Mouse (Mus musculus): ENCODE measurements at regions not wholly inside any gene's neighbourhood (a gene's known extent, or its start where the extent isn't known, plus 50 kb on each side); places are given as distances from the start of the nearest gene placed in this dataset.

DNA sequence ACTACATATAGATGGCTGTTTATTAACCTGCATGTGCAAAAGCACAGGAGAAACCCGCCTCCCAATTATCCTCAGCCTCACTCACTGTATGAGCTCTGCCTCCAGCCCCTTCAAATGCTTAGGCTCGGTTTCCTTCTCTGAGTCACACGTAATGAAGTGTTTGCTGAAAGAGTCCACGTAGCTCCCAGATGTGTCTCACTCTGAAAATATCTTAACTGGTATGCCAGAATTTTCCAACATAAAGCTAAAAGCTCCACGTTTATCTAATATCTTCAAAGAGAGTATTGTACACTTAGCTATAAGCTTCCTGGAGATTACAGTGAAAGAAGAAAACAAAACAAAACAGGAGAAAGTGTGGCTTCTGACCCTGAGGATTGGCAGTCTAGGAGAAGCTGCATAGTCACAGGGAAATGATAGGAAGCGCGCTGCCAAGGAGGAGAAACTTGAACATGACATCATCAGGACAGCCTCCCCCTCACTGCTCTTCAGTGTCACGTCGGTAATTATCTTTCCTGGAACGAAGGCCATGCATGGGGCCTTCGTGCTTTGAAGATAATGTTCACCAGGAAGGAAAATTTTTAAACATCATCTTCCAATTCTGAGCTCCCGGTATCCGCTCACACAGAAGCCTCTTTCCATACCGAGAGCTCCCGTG lies 108.3 kb upstream of the L3mbtl4 start:
- Histone ChIP-seq H3K9ac (replicated peaks) (no peak overlapping the region), H3K4me3 (ENCODE audit: insufficient read depth in 1 of 2, low read depth in 2 of 2, low read length in 2 of 2) (no peak overlapping the region), H3K4me2 (ENCODE audit: low read depth) (no peak overlapping the region), H3K27ac (no peak overlapping the region), H3K36me3 (replicated peaks; ENCODE audit: control insufficient read depth, insufficient read depth, low read depth) (no peaks in the 10 kb centered on the region), H3K27me3 (ENCODE audit: control insufficient read depth, insufficient read depth, low read length) (no peaks in the 10 kb centered on the region), H3K9me3 (ENCODE audit: control insufficient read depth, low read length) (no peaks in the 10 kb centered on the region), H3K4me1 (replicated peaks; ENCODE audit: control insufficient read depth in 2 of 2, insufficient read depth in 2 of 2, low read length in 1 of 2) (0 out of 4 replicates have a peak, but pooled peaks cover 0 to 2% of the 10 kb centered on the region in 2 experiments)
- no peak for ATAC-seq (ENCODE audit: insufficient read depth)
- 50% methylated on average over 15 of the region's 15 CpGs for WGBS (ENCODE audit: insufficient replicate concordance)
- no peak for TF ChIP-seq CTCF (IDR thresholded peaks at IDR 0.05; ENCODE audit: low read depth)
- TF ChIP-seq EP300 (IDR thresholded peaks at IDR 0.05; ENCODE audit: low read depth): no peak
- DNase-seq (ENCODE audit: low read depth in 3 of 3, low spot score in 3 of 3): no peak

DNA sequence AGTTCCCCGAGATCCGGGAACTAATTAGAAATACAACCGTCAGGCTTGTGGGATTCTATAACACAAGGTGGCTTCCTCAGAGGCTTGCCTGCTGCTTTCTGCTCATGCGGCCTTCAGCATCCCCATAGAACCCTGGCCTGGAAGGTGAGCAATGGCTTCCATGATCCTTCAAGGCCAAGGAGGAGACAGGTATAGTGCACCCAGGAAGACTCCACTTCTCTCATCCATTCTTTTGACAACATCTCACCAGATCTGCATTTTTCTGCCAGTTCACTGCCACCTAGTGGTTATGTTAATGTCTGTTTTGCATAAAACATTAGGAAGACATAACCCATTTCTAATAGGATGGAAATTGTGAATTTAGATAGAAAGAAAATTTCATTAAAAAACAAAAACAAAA lies 107.2 kb upstream of the L3mbtl4 start:
- no peaks in the 10 kb centered on the region for H3K27me3 ChIP-seq (ENCODE audit: control insufficient read depth, insufficient read depth, low read length)
- no peak for ATAC-seq (ENCODE audit: insufficient read depth)
- H3K36me3 ChIP-seq (replicated peaks; ENCODE audit: control insufficient read depth, insufficient read depth, low read depth): no peaks in the 10 kb centered on the region
- 0 out of 4 replicates have a peak, but pooled peaks cover 0 to 2% of the 10 kb centered on the region in 2 experiments for H3K4me1 ChIP-seq (replicated peaks; ENCODE audit: control insufficient read depth in 2 of 2, insufficient read depth in 2 of 2, low read length in 1 of 2)
- H3K4me3 ChIP-seq (ENCODE audit: insufficient read depth in 1 of 2, low read depth in 2 of 2, low read length in 2 of 2): no peak overlapping the region
- no peak for DNase-seq (ENCODE audit: low read depth in 3 of 3, low spot score in 3 of 3)
- H3K4me2 ChIP-seq (ENCODE audit: low read depth): no peak overlapping the region
- no peaks in the 10 kb centered on the region for H3K9me3 ChIP-seq (ENCODE audit: control insufficient read depth, low read length)
- TF ChIP-seq EP300 (IDR thresholded peaks at IDR 0.05; ENCODE audit: low read depth) (no peak), CTCF (IDR thresholded peaks at IDR 0.05; ENCODE audit: low read depth) (peak; percentile 52)
- no peak overlapping the region for H3K27ac ChIP-seq
- 57% methylated on average over 4 of the region's 4 CpGs for WGBS (ENCODE audit: insufficient replicate concordance)
- H3K9ac ChIP-seq (replicated peaks): no peak overlapping the region

DNA sequence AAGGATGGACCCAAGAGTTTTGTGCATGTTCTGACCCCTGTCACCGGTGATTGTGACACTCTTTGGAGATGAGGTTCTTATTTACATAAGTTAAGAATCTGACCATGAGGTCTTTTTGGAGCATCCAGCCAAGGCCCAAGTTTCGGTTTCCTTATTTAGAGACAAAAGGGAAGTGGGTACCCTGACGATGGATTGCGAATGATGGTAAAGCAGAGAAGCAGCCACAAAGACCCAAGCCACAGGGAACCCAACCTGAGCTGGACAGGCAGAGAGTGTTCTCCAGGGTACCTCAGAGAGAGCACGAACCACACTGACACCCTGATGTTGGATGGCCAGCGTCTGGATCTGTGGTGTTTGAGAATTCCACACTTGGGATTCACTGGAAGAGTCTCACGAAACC lies 100.8 kb upstream of the L3mbtl4 start:
- Histone ChIP-seq H3K9ac (replicated peaks) (no peak overlapping the region), H3K4me3 (ENCODE audit: insufficient read depth in 1 of 2, low read depth in 2 of 2, low read length in 2 of 2) (no peak overlapping the region), H3K36me3 (replicated peaks; ENCODE audit: control insufficient read depth, insufficient read depth, low read depth) (no peaks in the 10 kb centered on the region), H3K4me1 (replicated peaks; ENCODE audit: control insufficient read depth in 2 of 2, insufficient read depth in 2 of 2, low read length in 1 of 2) (no peaks in the 10 kb centered on the region), H3K4me2 (ENCODE audit: low read depth) (no peak overlapping the region), H3K9me3 (ENCODE audit: control insufficient read depth, low read length) (no peaks in the 10 kb centered on the region), H3K27ac (no peak overlapping the region), H3K27me3 (ENCODE audit: control insufficient read depth, insufficient read depth, low read length) (no peaks in the 10 kb centered on the region)
- WGBS (ENCODE audit: insufficient replicate concordance): 50% methylated on average over 7 of the region's 7 CpGs
- TF ChIP-seq CTCF (IDR thresholded peaks at IDR 0.05; ENCODE audit: low read depth): no peak
- no peak for TF ChIP-seq EP300 (IDR thresholded peaks at IDR 0.05; ENCODE audit: low read depth)
- DNase-seq (ENCODE audit: low read depth in 3 of 3, low spot score in 3 of 3) (no peak), ATAC-seq (ENCODE audit: insufficient read depth) (no peak)

DNA sequence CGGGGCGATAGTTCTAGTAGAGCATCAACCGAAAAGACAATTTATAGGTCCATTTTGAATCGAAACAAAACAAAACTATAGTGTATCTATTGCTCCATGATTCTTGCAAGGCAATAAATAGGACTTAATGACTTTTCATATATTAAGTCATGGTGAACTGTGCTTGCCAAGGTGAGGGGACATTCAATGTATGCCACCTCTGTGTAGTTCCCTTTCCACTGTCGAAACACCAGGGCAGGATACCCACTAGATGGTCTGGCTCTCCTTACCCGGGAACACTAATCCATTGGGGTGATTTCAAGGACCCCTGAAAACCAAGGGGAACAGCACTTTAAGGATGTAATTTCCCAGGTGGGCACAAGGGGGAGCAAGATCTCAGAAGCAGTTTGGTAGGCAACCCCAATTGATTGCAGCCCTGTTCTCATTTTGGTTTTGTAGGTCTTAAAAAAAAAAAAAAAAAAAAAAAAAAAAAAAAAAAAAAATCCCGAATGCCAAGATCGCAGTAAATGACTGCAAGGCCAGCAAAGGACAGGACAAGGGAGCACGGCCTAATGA lies 96.9 kb upstream of the L3mbtl4 start:
- Histone ChIP-seq H3K4me2 (ENCODE audit: low read depth) (no peak overlapping the region), H3K36me3 (replicated peaks; ENCODE audit: control insufficient read depth, insufficient read depth, low read depth) (no peaks in the 10 kb centered on the region), H3K4me1 (replicated peaks; ENCODE audit: control insufficient read depth in 2 of 2, insufficient read depth in 2 of 2, low read length in 1 of 2) (no peaks in the 10 kb centered on the region), H3K9ac (replicated peaks) (no peak overlapping the region), H3K9me3 (ENCODE audit: control insufficient read depth, low read length) (no peaks in the 10 kb centered on the region), H3K27me3 (ENCODE audit: control insufficient read depth, insufficient read depth, low read length) (no peaks in the 10 kb centered on the region), H3K4me3 (ENCODE audit: insufficient read depth in 1 of 2, low read depth in 2 of 2, low read length in 2 of 2) (no peak overlapping the region), H3K27ac (no peak overlapping the region)
- WGBS (ENCODE audit: insufficient replicate concordance): 44% methylated on average over 9 of the region's 9 CpGs
- ATAC-seq (ENCODE audit: insufficient read depth) (no peak), DNase-seq (ENCODE audit: low read depth in 3 of 3, low spot score in 3 of 3) (no peak)
- no peak for TF ChIP-seq EP300 (IDR thresholded peaks at IDR 0.05; ENCODE audit: low read depth)
- peak; percentile 55; the same call in 1 of the 2 replicates for TF ChIP-seq CTCF (IDR thresholded peaks at IDR 0.05; ENCODE audit: low read depth)

DNA sequence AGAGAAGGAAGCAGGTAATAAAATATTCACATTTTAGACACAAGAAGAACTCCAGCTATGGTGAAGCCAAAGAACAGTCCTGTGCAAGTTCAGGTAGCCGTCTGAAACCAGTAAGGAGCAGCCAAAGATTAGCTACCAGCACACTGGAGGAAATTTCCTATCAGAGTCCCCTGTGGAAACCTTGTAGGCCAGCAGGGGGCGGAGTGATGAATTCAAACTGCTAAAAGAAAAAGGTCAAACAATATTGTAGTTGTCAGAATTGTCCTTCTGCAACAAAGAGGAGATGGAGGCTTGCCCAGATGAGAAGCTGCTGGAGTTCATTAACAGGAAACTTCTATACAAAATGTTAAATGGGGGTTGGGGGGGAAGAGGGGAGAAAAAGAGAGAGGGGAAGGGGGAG lies 95.8 kb upstream of the L3mbtl4 start:
- no peak overlapping the region for H3K4me2 ChIP-seq (ENCODE audit: low read depth)
- no peaks in the 10 kb centered on the region for H3K9me3 ChIP-seq (ENCODE audit: control insufficient read depth, low read length)
- no peak overlapping the region for H3K4me3 ChIP-seq (ENCODE audit: insufficient read depth in 1 of 2, low read depth in 2 of 2, low read length in 2 of 2)
- WGBS (ENCODE audit: insufficient replicate concordance): 24% methylated on average over 2 of the region's 2 CpGs
- H3K27ac ChIP-seq: no peak overlapping the region
- ATAC-seq (ENCODE audit: insufficient read depth) (no peak), DNase-seq (ENCODE audit: low read depth in 3 of 3, low spot score in 3 of 3) (no peak)
- TF ChIP-seq EP300 (IDR thresholded peaks at IDR 0.05; ENCODE audit: low read depth) (no peak), CTCF (IDR thresholded peaks at IDR 0.05; ENCODE audit: low read depth) (peak; percentile 30; the same call in 1 of the 2 replicates)
- no peaks in the 10 kb centered on the region for H3K4me1 ChIP-seq (replicated peaks; ENCODE audit: control insufficient read depth in 2 of 2, insufficient read depth in 2 of 2, low read length in 1 of 2)
- no peaks in the 10 kb centered on the region for H3K27me3 ChIP-seq (ENCODE audit: control insufficient read depth, insufficient read depth, low read length)
- H3K9ac ChIP-seq (replicated peaks): no peak overlapping the region
- H3K36me3 ChIP-seq (replicated peaks; ENCODE audit: control insufficient read depth, insufficient read depth, low read depth): no peaks in the 10 kb centered on the region
